Comparison of ENCODE assay signal across 8 mouse cellular contexts in genomic region chr2:156311441-156311840, GRCm38 (mm10). TPM values are rescaled to one million over a fixed set of nuclear protein-coding genes. Genes with fewer than 3 reads are reported as not detected.
DNase-seq lines count a peak whose midpoint lies in the region; ATAC-seq and TF ChIP-seq lines count a peak whose summit lies in the region.

No protein-coding gene starts in this region.

- no peaks in the 10 kb centered on the region for H3K27me3 ChIP-seq in forebrain, embryonic 15.5 days
- no peaks in the 10 kb centered on the region for H3K27me3 ChIP-seq in liver, postnatal 0 days (ENCODE audit: insufficient read depth, low read length)

- no peaks in the 10 kb centered on the region for H3K9me3 ChIP-seq in forebrain, embryonic 15.5 days
- H3K9me3 ChIP-seq in liver, postnatal 0 days (ENCODE audit: low read length): no peaks in the 10 kb centered on the region

- peaks cover 15% of the 10 kb centered on the region for H3K4me1 ChIP-seq in forebrain, embryonic 15.5 days
- peaks cover 9% of the 10 kb centered on the region for H3K4me1 ChIP-seq in liver, postnatal 0 days (ENCODE audit: insufficient read depth)

- peaks cover 19% of the 10 kb centered on the region for H3K36me3 ChIP-seq in forebrain, embryonic 15.5 days
- no peaks in the 10 kb centered on the region for H3K36me3 ChIP-seq in liver, postnatal 0 days (replicated peaks; ENCODE audit: insufficient read depth, low read length)

- peak overlapping the region; percentile 65 for H3K4me3 ChIP-seq in forebrain, embryonic 15.5 days
- peak overlapping the region; percentile 82 for H3K4me3 ChIP-seq in liver, postnatal 0 days (ENCODE audit: low read depth, low read length)

- DNase-seq in heart, adult 11 months: peak; percentile 77
- DNase-seq in heart, adult 8-10 months (ENCODE audit: low spot score): no peak
- peak; percentile 43 for DNase-seq in CD4-positive helper T cell, adult 2 months (ENCODE audit: low read depth, low spot score)
- no peak for DNase-seq in liver, postnatal 0 days
- DNase-seq in right cerebral cortex, adult 2 months (ENCODE audit: low spot score in 2 of 2): no peak
- no peak for DNase-seq in adrenal gland, adult 2 months
- DNase-seq in testis, postnatal 14 days (ENCODE audit: low spot score): no peak

- H3K4me2 ChIP-seq in forebrain, embryonic 15.5 days (replicated peaks): peak overlapping the region; percentile 94
- H3K4me2 ChIP-seq in liver, postnatal 0 days (ENCODE audit: low read depth, low read length): peak overlapping the region; percentile 97

- TF ChIP-seq CTCF in liver, postnatal 0 days (IDR thresholded peaks at IDR 0.05; ENCODE audit: low read depth): no peak

- no peak for ATAC-seq in forebrain, embryonic 15.5 days (replicated peaks)
- ATAC-seq in liver, postnatal 0 days: no peak

- H3K9ac ChIP-seq in forebrain, embryonic 15.5 days (replicated peaks): peak overlapping the region; percentile 77
- H3K9ac ChIP-seq in liver, postnatal 0 days (replicated peaks): peak overlapping the region; percentile 92

- 19% methylated on average over 8 of the region's 8 CpGs for WGBS in forebrain, embryonic 15.5 days
- WGBS in liver, postnatal 0 days (ENCODE audit: insufficient replicate concordance): 22% methylated on average over 8 of the region's 8 CpGs

- TF ChIP-seq EP300 in liver, postnatal 0 days (IDR thresholded peaks at IDR 0.05; ENCODE audit: low read depth): no peak

- peak overlapping the region; percentile 93 for H3K27ac ChIP-seq in forebrain, embryonic 15.5 days (replicated peaks)
- peak overlapping the region; percentile 99 for H3K27ac ChIP-seq in liver, postnatal 0 days (ENCODE audit: low read depth)

RNA-seq across cellular contexts. Expression of gene Cnbd2, which starts 0.7 kb away (rescaled TPM):
- total RNA-seq in heart, adult 8-10 months (2022): 1 to 10 TPM in 1 of 4 experiments, under 1 TPM in 3; 0.60 to 1.1 (median 0.81) TPM
- polyA plus RNA-seq in forebrain, embryonic 15.5 days (2015; fragmentation: Nextera tagmentation; extraction: Ambion mirVana): 6.6 and 6.8 TPM in 2 replicates
- 3.5 and 4.0 TPM in 2 replicates for polyA plus RNA-seq in liver, postnatal 0 days (2015; fragmentation: Nextera tagmentation; extraction: Ambion mirVana)
- 1 to 10 TPM; 1.7 to 2.2 TPM for total RNA-seq in adrenal gland, adult 2 months (2021)
- 0.59 and 0.65 TPM in 2 replicates for polyA plus RNA-seq in adrenal gland, adult 2 months (2012; rRNA removed)

RNA-seq across cellular contexts. Expression of gene Scand1, which starts 1.1 kb away (rescaled TPM):
- total RNA-seq in heart, adult 8-10 months (2022): 10 to 100 TPM; 73.0 to 84.3 (median 79.6) TPM
- 93.0 and 99.8 TPM in 2 replicates for polyA plus RNA-seq in forebrain, embryonic 15.5 days (2015; fragmentation: Nextera tagmentation; extraction: Ambion mirVana)
- 56.7 and 70.2 TPM in 2 replicates for polyA plus RNA-seq in liver, postnatal 0 days (2015; fragmentation: Nextera tagmentation; extraction: Ambion mirVana)
- total RNA-seq in adrenal gland, adult 2 months (2021): 100 to 1,000 TPM; 106 to 129 TPM
- polyA plus RNA-seq in adrenal gland, adult 2 months (2012; rRNA removed): 580 and 627 TPM in 2 replicates

Comparison
In these comparisons a context has a peak if more than half of its experiments do, and no peak if none do; other contexts are left out.
1. DNase-seq: peak in heart, adult 11 months (single experiment) and CD4-positive helper T cell, adult 2 months (single experiment); none in heart, adult 8-10 months (single experiment), liver, postnatal 0 days (single experiment), right cerebral cortex, adult 2 months (0 of 2), adrenal gland, adult 2 months (single experiment) and testis, postnatal 14 days (single experiment).